Mouse (Mus musculus): ENCODE measurements around the gene Loxl1. TPM values are rescaled to one million over a fixed set of nuclear protein-coding genes. Genes with fewer than 3 reads are reported as not detected.

Gene Loxl1
- polyA plus RNA-seq, 1 experiment from 2014 or later = 16.0 TPM

GRCm38 (mm10) chr9:58249592-58250192, 63.3 kb downstream of the Loxl1 start, which contains the start of gene Pml:
TSS of gene Pml (minus strand) at chr9:58249786.
- no peak for ATAC-seq (ENCODE audit: insufficient number of reproducible peaks, low FRiP score, low TSS enrichment, low read depth)
- H3K4me1 ChIP-seq (ENCODE audit: control insufficient read depth, insufficient read depth, low read length) = peaks cover 20% of the 10 kb centered on the region
- 2% methylated on average over 16 of the region's 16 CpGs for WGBS

GRCm38 (mm10) chr9:58248746-58249413, 64.1 kb downstream of the Loxl1 start:
- H3K27ac ChIP-seq (replicated peaks; ENCODE audit: low read depth, low read length) = peak overlapping the region; percentile 63; the same call in 1 of the 2 replicates
- ATAC-seq (ENCODE audit: insufficient number of reproducible peaks, low FRiP score, low TSS enrichment, low read depth) (peak; percentile 4; the same call in 1 of the 2 replicates), DNase-seq (ENCODE audit: low spot score) (no peak)
- peak overlapping the region; percentile 74 for H3K9ac ChIP-seq (ENCODE audit: low read length)
- WGBS = 44% methylated on average over 7 of the region's 7 CpGs
- no peaks in the 10 kb centered on the region for H3K9me3 ChIP-seq (ENCODE audit: control insufficient read depth, low read length)
- peaks cover 20% of the 10 kb centered on the region for H3K4me1 ChIP-seq (ENCODE audit: control insufficient read depth, insufficient read depth, low read length)
- no peaks in the 10 kb centered on the region for H3K36me3 ChIP-seq (ENCODE audit: control insufficient read depth, insufficient read depth, low read length)
- H3K4me2 ChIP-seq (ENCODE audit: low read depth, severe bottlenecking) = peak overlapping the region; percentile 64
- H3K27me3 ChIP-seq (ENCODE audit: control insufficient read depth, insufficient read depth, low read length) = no peaks in the 10 kb centered on the region
- peak overlapping the region; percentile 52 for H3K4me3 ChIP-seq (ENCODE audit: low read depth, low read length)

More at GRCm38 (mm10) chr9:58249592-58250192, 63.3 kb downstream of the Loxl1 start, which contains the start of gene Pml:
- Histone ChIP-seq H3K9me3 (ENCODE audit: control insufficient read depth, low read length) (no peaks in the 10 kb centered on the region), H3K9ac (ENCODE audit: low read length) (peak within 1 kb of the TSS; percentile 74), H3K36me3 (ENCODE audit: control insufficient read depth, insufficient read depth, low read length) (no peaks in the 10 kb centered on the region), H3K4me2 (ENCODE audit: low read depth, severe bottlenecking) (peak within 1 kb of the TSS; percentile 64), H3K4me3 (ENCODE audit: low read depth, low read length) (peak within 1 kb of the TSS; percentile 52), H3K27me3 (ENCODE audit: control insufficient read depth, insufficient read depth, low read length) (no peaks in the 10 kb centered on the region), H3K27ac (replicated peaks; ENCODE audit: low read depth, low read length) (peak within 1 kb of the TSS; percentile 63)
- peak; percentile 77 for DNase-seq (ENCODE audit: low spot score)

GRCm38 (mm10) chr9:58247064-58247759, 65.8 kb downstream of the Loxl1 start:
- no peaks in the 10 kb centered on the region for H3K9me3 ChIP-seq (ENCODE audit: control insufficient read depth, low read length)
- peaks cover 19% of the 10 kb centered on the region for H3K4me1 ChIP-seq (ENCODE audit: control insufficient read depth, insufficient read depth, low read length)
- no peak overlapping the region for H3K4me3 ChIP-seq (ENCODE audit: low read depth, low read length)
- DNase-seq (ENCODE audit: low spot score) = peak; percentile 89
- 9% methylated on average over 25 of the region's 25 CpGs for WGBS
- peak overlapping the region; percentile 46 for H3K9ac ChIP-seq (ENCODE audit: low read length)
- H3K27ac ChIP-seq (replicated peaks; ENCODE audit: low read depth, low read length) = no peak overlapping the region
- H3K4me2 ChIP-seq (ENCODE audit: low read depth, severe bottlenecking) = peak overlapping the region; percentile 39; the same call in 1 of the 2 replicates
- ATAC-seq (ENCODE audit: insufficient number of reproducible peaks, low FRiP score, low TSS enrichment, low read depth) = 0 out of 2 replicates have a peak, but pooled peaks have one; percentile 67
- no peaks in the 10 kb centered on the region for H3K27me3 ChIP-seq (ENCODE audit: control insufficient read depth, insufficient read depth, low read length)
- H3K36me3 ChIP-seq (ENCODE audit: control insufficient read depth, insufficient read depth, low read length) = no peaks in the 10 kb centered on the region

- no peak overlapping the region for H3K4me2 ChIP-seq (ENCODE audit: low read depth, severe bottlenecking)
- H3K27ac ChIP-seq (replicated peaks; ENCODE audit: low read depth, low read length) = no peak overlapping the region
- H3K4me3 ChIP-seq (ENCODE audit: low read depth, low read length) = no peak overlapping the region
- ATAC-seq (ENCODE audit: insufficient number of reproducible peaks, low FRiP score, low TSS enrichment, low read depth) (no peak), DNase-seq (ENCODE audit: low spot score) (no peak)
- peaks cover 24% of the 10 kb centered on the region for H3K4me1 ChIP-seq (ENCODE audit: control insufficient read depth, insufficient read depth, low read length)
- WGBS = 55% methylated on average over 4 of the region's 4 CpGs
- no peaks in the 10 kb centered on the region for H3K27me3 ChIP-seq (ENCODE audit: control insufficient read depth, insufficient read depth, low read length)
- H3K9ac ChIP-seq (ENCODE audit: low read length) = no peak overlapping the region
- H3K36me3 ChIP-seq (ENCODE audit: control insufficient read depth, insufficient read depth, low read length) = no peaks in the 10 kb centered on the region
- no peaks in the 10 kb centered on the region for H3K9me3 ChIP-seq (ENCODE audit: control insufficient read depth, low read length)
Observed at GRCm38 (mm10) chr9:58246083-58246591, 66.8 kb downstream of the Loxl1 start.

- Histone ChIP-seq H3K9me3 (ENCODE audit: control insufficient read depth, low read length) (no peaks in the 10 kb centered on the region), H3K4me3 (ENCODE audit: low read depth, low read length) (no peak overlapping the region), H3K36me3 (ENCODE audit: control insufficient read depth, insufficient read depth, low read length) (no peaks in the 10 kb centered on the region), H3K27me3 (ENCODE audit: control insufficient read depth, insufficient read depth, low read length) (no peaks in the 10 kb centered on the region), H3K4me1 (ENCODE audit: control insufficient read depth, insufficient read depth, low read length) (peaks cover 17% of the 10 kb centered on the region), H3K27ac (replicated peaks; ENCODE audit: low read depth, low read length) (no peak overlapping the region), H3K9ac (ENCODE audit: low read length) (no peak overlapping the region), H3K4me2 (ENCODE audit: low read depth, severe bottlenecking) (no peak overlapping the region)
- no peak for ATAC-seq (ENCODE audit: insufficient number of reproducible peaks, low FRiP score, low TSS enrichment, low read depth)
- WGBS = 92% methylated on average over 6 of the region's 6 CpGs
- DNase-seq (ENCODE audit: low spot score) = no peak
Observed at GRCm38 (mm10) chr9:58243696-58244095, 69.3 kb downstream of the Loxl1 start.

GRCm38 (mm10) chr9:58242696-58243095, 70.3 kb downstream of the Loxl1 start:
- Histone ChIP-seq H3K4me3 (ENCODE audit: low read depth, low read length) (no peak overlapping the region), H3K27me3 (ENCODE audit: control insufficient read depth, insufficient read depth, low read length) (no peaks in the 10 kb centered on the region), H3K9ac (ENCODE audit: low read length) (no peak overlapping the region), H3K9me3 (ENCODE audit: control insufficient read depth, low read length) (no peaks in the 10 kb centered on the region), H3K36me3 (ENCODE audit: control insufficient read depth, insufficient read depth, low read length) (no peaks in the 10 kb centered on the region), H3K4me1 (ENCODE audit: control insufficient read depth, insufficient read depth, low read length) (peaks cover 13% of the 10 kb centered on the region), H3K4me2 (ENCODE audit: low read depth, severe bottlenecking) (no peak overlapping the region), H3K27ac (replicated peaks; ENCODE audit: low read depth, low read length) (no peak overlapping the region)
- DNase-seq (ENCODE audit: low spot score) (no peak), ATAC-seq (ENCODE audit: insufficient number of reproducible peaks, low FRiP score, low TSS enrichment, low read depth) (no peak)
- 84% methylated on average over 5 of the region's 5 CpGs for WGBS

GRCm38 (mm10) chr9:58241780-58242485, 71.1 kb downstream of the Loxl1 start:
- Histone ChIP-seq H3K4me2 (ENCODE audit: low read depth, severe bottlenecking) (no peak overlapping the region), H3K27me3 (ENCODE audit: control insufficient read depth, insufficient read depth, low read length) (no peaks in the 10 kb centered on the region), H3K27ac (replicated peaks; ENCODE audit: low read depth, low read length) (peak overlapping the region; percentile 72), H3K9me3 (ENCODE audit: control insufficient read depth, low read length) (no peaks in the 10 kb centered on the region), H3K9ac (ENCODE audit: low read length) (no peak overlapping the region), H3K4me3 (ENCODE audit: low read depth, low read length) (no peak overlapping the region), H3K4me1 (ENCODE audit: control insufficient read depth, insufficient read depth, low read length) (peaks cover 10% of the 10 kb centered on the region), H3K36me3 (ENCODE audit: control insufficient read depth, insufficient read depth, low read length) (no peaks in the 10 kb centered on the region)
- DNase-seq (ENCODE audit: low spot score) (peak; percentile 50), ATAC-seq (ENCODE audit: insufficient number of reproducible peaks, low FRiP score, low TSS enrichment, low read depth) (no peak)
- 52% methylated on average over 9 of the region's 9 CpGs for WGBS

Measured in limb, embryonic 11.5 days (tissue).